Mouse (Mus musculus): ENCODE results near the gene Mfge8. TPM values are rescaled to one million over a fixed set of nuclear protein-coding genes. Genes with fewer than 3 reads are reported as not detected.

Gene Mfge8
- polyA plus RNA-seq, 2 experiments from 2014 or later: 17.4 to 29.5 TPM

- no peak for ATAC-seq
These were observed 19.0 kb downstream of the Mfge8 start for GRCm38 (mm10) chr7:79129883-79130282.

GRCm38 (mm10) chr7:79123465-79123864 lies 25.4 kb downstream of the Mfge8 start:
- ATAC-seq: no peak

GRCm38 (mm10) chr7:79113848-79114247 lies 35.0 kb downstream of the Mfge8 start:
- no peak for ATAC-seq

GRCm38 (mm10) chr7:79096492-79096891 lies 52.4 kb downstream of the Mfge8 start:
- no peak for ATAC-seq

- no peak for ATAC-seq
These were observed 59.7 kb downstream of the Mfge8 start for GRCm38 (mm10) chr7:79089111-79089510.

Other genes starting within 250 kb of the Mfge8 start
- 100 to 1,000 TPM; 108 to 134 TPM for gene Isg20, start 235.6 kb downstream of the Mfge8 start, polyA plus RNA-seq (2017; shearing (Covaris generic))
- gene Acan, start 95.6 kb downstream of the Mfge8 start, polyA plus RNA-seq (2017; shearing (Covaris generic)): not detected
- not detected for gene Hapln3, start 18.0 kb downstream of the Mfge8 start, polyA plus RNA-seq (2017; shearing (Covaris generic))
- 10 to 100 TPM; 14.8 to 25.8 TPM for gene Abhd2, start 124.1 kb upstream of the Mfge8 start, polyA plus RNA-seq (2017; shearing (Covaris generic))
- gene Rlbp1, start 238.0 kb upstream of the Mfge8 start, polyA plus RNA-seq (2017; shearing (Covaris generic)): not detected
- 1 to 10 TPM; 4.4 to 7.9 TPM for gene Fanci, start 242.9 kb upstream of the Mfge8 start, polyA plus RNA-seq (2017; shearing (Covaris generic))

Data from CD4-positive, CD25-positive, alpha-beta regulatory T cell, adult 4 months (primary cell).